Mouse (Mus musculus) CD4-positive, CD25-positive, alpha-beta regulatory T cell, adult 9 weeks (primary cell): ENCODE measurements around the gene Cdr2l. TPM values are rescaled to one million over a fixed set of nuclear protein-coding genes. Genes with fewer than 3 reads are reported as not detected.

Source experiments
- polyA plus RNA-seq: library from polyadenylated mRNA; unstranded; fragments of 100-300 nt; shearing (Covaris generic); gene quantifications from one replicate; pipeline ENCODE4 v1.2.1, GENCODE M21; 2017

Cdr2l gene
- polyA plus RNA-seq = not detected

GRCm38 (mm10) chr11:115381743-115382539, at the start of gene Cdr2l:
Cdr2l (plus strand) TSS chr11:115381916.

GRCm38 (mm10) chr11:115334531-115334930, 47.2 kb upstream of the Cdr2l start, which contains the start of gene Otop3:
Otop3 (plus strand) TSS chr11:115334731.

GRCm38 (mm10) chr11:115367395-115367944, 14.2 kb upstream of the Cdr2l start, which contains the start of gene Hid1:
Hid1 (minus strand) TSS chr11:115367756.

GRCm38 (mm10) chr11:115403338-115404124, 21.8 kb downstream of the Cdr2l start, which contains the start of gene Mrpl58:
Mrpl58 (plus strand) TSS chr11:115403752.

GRCm38 (mm10) chr11:115419531-115420237, 38.0 kb downstream of the Cdr2l start, which contains the start of the genes Atp5h and Kctd2:
Atp5h (minus strand) TSS chr11:115419962.
Kctd2 (plus strand) TSS chr11:115420128.

GRCm38 (mm10) chr11:115439906-115440595, 58.3 kb downstream of the Cdr2l start, which contains the start of gene Trim80:
Trim80 (plus strand) TSS chr11:115440545.

Other genes starting within 250 kb of the Cdr2l start
- 0.58 TPM for gene Cd300lf, start 247.9 kb upstream of the Cdr2l start, polyA plus RNA-seq
- 407 TPM for gene Slc9a3r1, start 218.6 kb upstream of the Cdr2l start, polyA plus RNA-seq
- gene Tmem104, start 194.4 kb upstream of the Cdr2l start, polyA plus RNA-seq = 16.5 TPM
- 14.4 TPM for gene Nat9, start 194.1 kb upstream of the Cdr2l start, polyA plus RNA-seq
- not detected for gene Grin2c, start 114.7 kb upstream of the Cdr2l start, polyA plus RNA-seq
- 44.7 TPM for gene Fdxr, start 104.9 kb upstream of the Cdr2l start, polyA plus RNA-seq
- gene Fads6, start 84.3 kb upstream of the Cdr2l start, polyA plus RNA-seq = 1.6 TPM
- not detected for gene Otop2, start 74.8 kb upstream of the Cdr2l start, polyA plus RNA-seq
- not detected for gene Ush1g, start 59.9 kb upstream of the Cdr2l start, polyA plus RNA-seq
- not detected for gene Otop3, start 47.2 kb upstream of the Cdr2l start, polyA plus RNA-seq
- 16.5 TPM for gene Hid1, start 14.2 kb upstream of the Cdr2l start, polyA plus RNA-seq
- gene Mrpl58, start 21.8 kb downstream of the Cdr2l start, polyA plus RNA-seq = 206 TPM
- gene Atp5h, start 38.0 kb downstream of the Cdr2l start, polyA plus RNA-seq = 760 TPM
- gene Kctd2, start 38.2 kb downstream of the Cdr2l start, polyA plus RNA-seq = 4.4 TPM
- gene Trim80, start 58.6 kb downstream of the Cdr2l start, polyA plus RNA-seq = not detected
- gene Slc16a5, start 80.6 kb downstream of the Cdr2l start, polyA plus RNA-seq = 23.6 TPM
- 115 TPM for gene Armc7, start 93.8 kb downstream of the Cdr2l start, polyA plus RNA-seq
- gene Nt5c, start 109.9 kb downstream of the Cdr2l start, polyA plus RNA-seq = 388 TPM
- gene Jpt1, start 132.5 kb downstream of the Cdr2l start, polyA plus RNA-seq = 645 TPM
- gene Sumo2, start 154.4 kb downstream of the Cdr2l start, polyA plus RNA-seq = 775 TPM
- 95.7 TPM for gene Nup85, start 182.5 kb downstream of the Cdr2l start, polyA plus RNA-seq
- 68.3 TPM for gene Mrps7, start 222.0 kb downstream of the Cdr2l start, polyA plus RNA-seq
- gene Gga3, start 222.1 kb downstream of the Cdr2l start, polyA plus RNA-seq = 71.5 TPM
- gene Mif4gd, start 231.1 kb downstream of the Cdr2l start, polyA plus RNA-seq = 198 TPM
- gene Slc25a19, start 246.4 kb downstream of the Cdr2l start, polyA plus RNA-seq = 70.8 TPM